Mouse (Mus musculus): ENCODE data around the gene Jakmip3.

Jakmip3 gene

DNA sequence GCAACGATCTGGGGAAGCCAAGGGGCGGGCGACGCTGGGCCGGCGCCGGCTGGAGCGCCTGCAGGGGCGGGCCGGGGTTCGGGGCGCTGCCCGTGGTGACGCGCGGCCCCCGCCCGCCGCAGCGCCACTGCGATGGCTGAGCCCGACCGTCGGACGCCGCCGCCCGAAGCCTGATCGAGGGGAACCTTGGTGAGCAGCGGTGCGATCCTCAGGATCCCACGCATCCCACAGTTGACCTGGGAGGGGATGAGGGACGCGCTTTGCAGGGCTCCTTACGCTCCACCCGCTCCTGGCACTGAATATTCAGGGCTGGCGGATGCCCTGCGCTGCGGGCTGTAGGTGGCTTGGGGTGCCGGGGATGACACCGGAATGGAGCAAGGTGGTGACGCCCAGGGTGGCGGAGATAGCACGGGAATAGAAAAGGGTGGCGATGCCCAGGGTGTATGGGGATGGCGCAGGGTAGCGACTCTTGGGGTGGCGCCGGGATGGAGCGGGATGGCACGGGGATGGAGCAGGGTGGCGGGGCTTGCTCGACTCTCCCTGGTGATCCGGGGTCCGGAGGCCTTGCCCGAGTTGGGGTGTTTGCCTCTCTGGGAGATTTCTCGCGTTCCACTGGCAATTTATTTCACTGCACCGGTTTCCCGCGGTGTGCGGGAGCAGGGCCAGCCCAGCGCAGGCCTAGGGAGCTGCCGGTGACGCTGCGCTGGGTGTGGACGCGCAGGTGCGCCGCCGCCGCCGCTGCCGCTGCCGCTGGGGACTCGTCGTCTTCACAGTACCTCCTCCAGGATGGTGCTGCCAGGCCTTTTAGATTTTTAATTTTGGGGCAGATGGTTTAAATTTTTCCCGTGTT is at the start of gene Jakmip3:
TSS of gene Jakmip3 (plus strand) at position 119 of the 850 bp plus-strand sequence.
- no peak for DNase-seq

DNA sequence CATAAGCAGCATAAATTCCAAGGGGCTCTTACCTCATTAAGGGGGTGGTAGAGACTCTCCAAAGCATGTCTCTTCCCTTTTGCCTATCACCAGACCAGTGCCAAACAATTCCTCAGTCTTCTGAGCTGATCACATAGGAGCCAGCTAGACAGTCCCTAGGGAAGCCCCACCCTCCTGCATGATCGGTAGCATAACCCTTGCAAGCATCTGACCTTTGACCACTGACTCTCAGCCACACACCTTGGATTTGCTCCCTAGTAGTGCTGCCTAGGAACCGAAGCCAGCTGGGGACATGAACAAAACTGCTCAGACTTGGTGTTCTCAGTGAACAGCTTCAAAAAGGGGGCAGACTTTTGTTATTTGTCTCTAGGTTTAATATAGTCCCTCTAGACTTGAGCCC is 42.4 kb upstream of the Jakmip3 start:
- no peak for DNase-seq

DNA sequence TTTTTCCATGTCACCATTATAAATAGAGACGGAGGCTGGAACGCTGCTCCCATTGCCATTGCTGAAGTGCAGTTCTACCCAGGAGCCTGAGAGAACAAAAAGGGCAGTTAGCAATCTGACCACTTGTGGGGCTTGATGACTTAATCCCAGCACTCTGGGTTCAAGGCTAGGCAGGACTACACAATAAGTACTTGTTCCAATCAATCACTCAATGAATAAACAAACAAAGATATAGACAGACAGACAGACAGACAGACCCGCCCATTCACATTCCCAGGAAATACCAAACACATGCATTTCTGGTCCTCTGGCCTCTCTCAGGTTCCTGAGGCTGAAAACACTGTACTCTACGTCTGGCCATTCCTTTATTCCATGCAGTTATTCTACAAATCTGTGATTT is 41.8 kb upstream of the Jakmip3 start:
- no peak for DNase-seq

- DNase-seq, result no peak
Observed at GRCm38 (mm10) chr7:138903886-138904435, 36.6 kb upstream of the Jakmip3 start.

DNA sequence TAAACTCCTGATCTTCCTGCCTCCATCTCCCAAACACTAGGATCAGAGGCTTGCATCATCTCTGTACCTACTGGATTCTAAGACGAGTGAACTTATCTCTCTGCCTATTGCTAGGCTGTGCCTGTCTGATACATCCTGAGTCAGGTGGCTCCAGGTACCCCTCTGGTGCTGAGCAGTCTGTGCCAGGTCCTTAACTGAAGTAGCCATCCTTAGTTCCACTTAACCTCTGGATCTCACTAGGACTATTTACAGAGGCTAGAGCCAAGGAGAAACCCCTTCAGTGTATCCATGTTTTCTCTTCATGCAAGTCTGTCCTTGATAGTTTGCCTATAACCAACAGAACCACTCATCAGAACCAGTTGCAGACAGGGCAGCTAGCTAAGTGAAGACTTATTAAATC is 34.1 kb upstream of the Jakmip3 start:
- DNase-seq, result no peak

GRCm38 (mm10) chr7:138907043-138907442 is 33.5 kb upstream of the Jakmip3 start:
- DNase-seq, result no peak

DNA sequence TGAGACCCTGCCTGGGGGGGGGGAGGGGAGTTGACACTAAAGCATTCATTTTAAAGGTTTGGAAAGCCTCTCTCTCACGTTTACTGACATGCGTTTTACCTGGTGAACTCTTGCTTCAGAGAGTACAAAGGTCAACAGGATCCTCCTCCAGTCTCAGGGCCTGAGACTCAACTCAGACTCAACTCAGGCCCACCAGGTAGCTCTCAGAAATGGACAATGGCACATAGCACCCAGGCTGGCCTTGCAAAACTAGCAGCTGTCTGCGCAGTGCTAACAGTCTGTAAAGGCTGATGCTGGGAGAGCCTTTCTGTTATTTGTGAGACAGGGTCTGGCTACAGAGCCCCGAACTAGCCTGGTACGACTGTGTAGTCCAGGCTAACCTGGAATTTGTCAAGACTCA is 32.6 kb upstream of the Jakmip3 start:
- DNase-seq, result no peak

- DNase-seq, result no peak
Observed at GRCm38 (mm10) chr7:138908768-138909276, 31.7 kb upstream of the Jakmip3 start.

- DNase-seq, result peak; percentile 88
Observed at GRCm38 (mm10) chr7:138909277-138910192, 31.0 kb upstream of the Jakmip3 start, which contains the start of gene Bnip3. Gene Bnip3 (minus strand): TSS chr7:138909519.

DNA sequence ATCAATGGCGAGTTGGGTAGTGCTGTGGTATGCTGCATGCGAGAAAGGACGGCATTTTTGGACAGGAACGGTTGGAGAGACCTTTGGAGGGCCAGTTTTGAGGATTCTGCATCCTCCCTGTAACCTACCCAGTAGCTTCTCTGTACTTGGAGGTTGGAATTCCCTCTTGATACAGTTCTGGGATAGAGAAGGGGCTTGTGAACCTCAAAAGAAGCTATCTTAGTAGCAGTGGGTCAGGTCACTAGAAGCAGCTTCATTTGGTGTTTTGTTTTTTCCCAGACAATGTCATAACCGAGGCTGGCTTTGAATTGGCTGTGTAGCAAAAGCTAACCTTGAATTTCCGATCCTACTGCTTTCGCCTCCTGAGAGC is 30.4 kb upstream of the Jakmip3 start:
- no peak for DNase-seq

DNA sequence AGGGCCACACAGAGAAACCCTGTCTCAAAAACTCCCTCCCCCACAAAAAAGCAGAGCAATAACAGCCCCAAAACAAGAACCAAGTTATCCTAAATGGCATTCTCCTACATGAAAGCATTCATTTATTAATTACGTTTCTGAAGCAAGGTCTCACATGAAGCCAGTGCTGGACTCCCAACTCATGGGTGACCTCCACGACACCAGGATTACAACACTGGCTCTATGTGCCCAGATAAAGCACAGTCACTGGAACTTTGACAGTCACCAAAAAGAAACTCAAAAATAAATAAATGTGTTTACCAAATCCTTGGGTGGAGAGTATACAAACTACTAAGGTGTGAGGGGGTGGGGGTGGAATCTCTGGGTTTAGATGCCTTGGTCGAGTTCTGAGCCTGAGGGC is 26.9 kb upstream of the Jakmip3 start:
- DNase-seq, result no peak

- no peak for DNase-seq
Observed at GRCm38 (mm10) chr7:138919156-138919944, 21.2 kb upstream of the Jakmip3 start.

- DNase-seq, result no peak
Observed at GRCm38 (mm10) chr7:138921611-138922010, 18.9 kb upstream of the Jakmip3 start.

- DNase-seq, result peak; percentile 24
Observed at GRCm38 (mm10) chr7:138923756-138924425, 16.6 kb upstream of the Jakmip3 start.

GRCm38 (mm10) chr7:138928456-138928855 is 12.1 kb upstream of the Jakmip3 start:
- no peak for DNase-seq

GRCm38 (mm10) chr7:138934523-138934922 is 6.0 kb upstream of the Jakmip3 start:
- DNase-seq, result no peak

- DNase-seq, result no peak
Observed at GRCm38 (mm10) chr7:138938991-138939390, 1.5 kb upstream of the Jakmip3 start.

DNA sequence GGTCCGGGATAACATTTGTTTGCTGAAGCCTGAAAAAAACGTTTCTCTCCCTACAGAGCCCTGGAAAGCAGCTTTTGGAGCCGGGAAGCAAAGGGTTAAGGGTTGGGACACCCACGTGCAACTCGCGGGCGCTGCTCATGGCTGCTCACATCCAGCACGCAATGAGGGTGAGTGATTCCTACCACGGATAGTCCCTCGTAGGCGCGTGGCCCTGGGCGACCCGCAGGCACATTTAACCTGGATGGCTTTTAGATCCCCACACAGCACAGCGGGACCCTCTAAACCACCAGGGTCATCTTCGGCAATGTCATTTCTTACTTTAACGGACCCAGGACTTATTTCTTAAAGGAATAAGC is 296 bp upstream of the Jakmip3 start:
- no peak for DNase-seq

DNA sequence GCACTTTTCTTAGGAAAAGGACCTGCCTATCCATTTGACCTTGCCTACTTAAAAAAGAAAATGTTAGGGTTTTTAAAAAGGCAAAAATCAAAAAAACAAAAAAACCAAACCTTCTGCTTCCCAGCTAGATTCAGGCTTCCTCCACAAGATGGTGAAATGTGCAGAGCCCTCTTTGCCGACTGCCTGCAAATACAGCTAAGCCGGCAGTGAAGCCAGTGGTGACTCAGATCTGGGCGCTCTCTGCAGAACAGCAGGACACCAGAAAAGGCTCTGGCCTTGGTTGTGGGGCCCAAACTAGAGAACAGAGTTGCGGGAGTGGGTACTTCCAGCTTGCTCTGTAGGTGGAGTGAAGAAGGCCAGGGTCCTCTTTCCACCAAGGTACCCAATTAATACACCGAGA is 1.0 kb downstream of the Jakmip3 start:
- no peak for DNase-seq

DNA sequence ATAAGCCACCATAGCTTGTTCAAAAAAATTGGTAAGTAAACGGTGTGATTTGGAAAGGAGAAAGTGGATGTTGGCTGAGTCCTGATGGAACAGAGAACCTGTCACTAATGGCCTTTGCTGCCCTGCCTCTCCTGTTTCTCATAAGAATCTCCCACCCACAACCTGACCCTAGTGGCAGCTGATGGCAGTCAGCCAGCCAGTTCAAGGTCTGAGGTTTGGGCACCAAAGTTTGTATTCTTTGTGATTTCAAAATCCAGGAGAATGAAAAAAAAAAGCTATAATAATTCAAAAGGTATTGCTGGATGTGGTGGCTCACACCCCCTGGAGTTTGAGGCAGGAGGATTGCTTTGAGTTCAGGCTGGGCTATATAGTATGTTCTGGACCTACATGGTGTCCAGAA is 1.8 kb downstream of the Jakmip3 start:
- no peak for DNase-seq

GRCm38 (mm10) chr7:138945668-138946067 is 5.1 kb downstream of the Jakmip3 start:
- DNase-seq, result no peak

GRCm38 (mm10) chr7:138947741-138948140 is 7.2 kb downstream of the Jakmip3 start:
- no peak for DNase-seq

Data from thymus, postnatal 14 days (tissue).